Mouse (Mus musculus): ENCODE data around the gene Zfp3.
A peak's percentile ranks its signal among the peaks of the same experiment; 100 is the strongest.

Zfp3 gene

DNA sequence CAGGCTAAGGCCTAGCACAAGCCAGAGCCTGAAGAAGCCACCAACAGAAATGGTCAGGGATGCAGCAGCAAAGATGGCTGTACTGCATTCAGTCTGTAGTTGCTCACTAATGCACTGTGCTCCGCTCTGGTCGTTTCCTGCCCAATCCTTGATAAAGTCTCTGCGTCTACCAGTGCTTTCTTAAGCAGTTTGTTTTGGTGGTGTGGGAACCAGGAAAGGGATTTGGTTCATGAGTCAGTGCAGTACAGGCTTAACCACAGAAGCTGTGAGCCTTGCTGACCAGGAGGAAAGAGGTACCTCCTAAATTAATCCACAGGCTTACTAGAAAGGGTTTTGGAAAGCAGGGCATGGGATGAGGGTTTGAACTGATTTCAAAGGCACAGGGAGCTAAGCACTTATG lies 44.1 kb downstream of the Zfp3 start:
- DNase-seq, result no peak

GRCm38 (mm10) chr11:70809011-70809410 lies 45.0 kb downstream of the Zfp3 start:
- DNase-seq, result no peak

- DNase-seq, result no peak
Observed at GRCm38 (mm10) chr11:70811041-70811440, 47.0 kb downstream of the Zfp3 start.

GRCm38 (mm10) chr11:70811471-70812240 lies 47.6 kb downstream of the Zfp3 start:
- DNase-seq, result no peak

DNA sequence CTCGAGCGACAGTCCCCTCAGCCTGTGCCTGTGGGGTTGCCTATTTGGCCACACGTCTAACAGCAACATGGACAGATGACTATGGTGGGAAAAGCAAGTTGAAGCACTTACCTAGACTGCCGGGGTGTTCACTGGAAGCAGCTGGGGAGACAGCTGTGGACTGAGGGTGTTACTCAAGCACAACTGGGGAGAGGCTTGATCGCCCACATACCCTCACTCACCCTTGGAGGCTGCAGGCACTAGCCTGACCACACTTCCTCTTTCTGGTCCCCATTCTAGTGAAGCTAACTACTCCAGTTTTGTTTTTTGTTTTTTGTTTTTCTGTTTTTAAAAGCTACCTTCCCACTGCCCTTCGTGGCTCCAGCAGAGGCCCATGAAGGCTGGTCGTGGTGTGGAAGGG lies 48.4 kb downstream of the Zfp3 start, which contains the start of gene Scimp:
Gene Scimp (minus strand): TSS at position 222 of the 400 bp plus-strand sequence.
- peak in 1 of 2 experiments; percentile 21 for DNase-seq

GRCm38 (mm10) chr11:70815071-70815470 lies 51.1 kb downstream of the Zfp3 start:
- DNase-seq, result no peak

DNA sequence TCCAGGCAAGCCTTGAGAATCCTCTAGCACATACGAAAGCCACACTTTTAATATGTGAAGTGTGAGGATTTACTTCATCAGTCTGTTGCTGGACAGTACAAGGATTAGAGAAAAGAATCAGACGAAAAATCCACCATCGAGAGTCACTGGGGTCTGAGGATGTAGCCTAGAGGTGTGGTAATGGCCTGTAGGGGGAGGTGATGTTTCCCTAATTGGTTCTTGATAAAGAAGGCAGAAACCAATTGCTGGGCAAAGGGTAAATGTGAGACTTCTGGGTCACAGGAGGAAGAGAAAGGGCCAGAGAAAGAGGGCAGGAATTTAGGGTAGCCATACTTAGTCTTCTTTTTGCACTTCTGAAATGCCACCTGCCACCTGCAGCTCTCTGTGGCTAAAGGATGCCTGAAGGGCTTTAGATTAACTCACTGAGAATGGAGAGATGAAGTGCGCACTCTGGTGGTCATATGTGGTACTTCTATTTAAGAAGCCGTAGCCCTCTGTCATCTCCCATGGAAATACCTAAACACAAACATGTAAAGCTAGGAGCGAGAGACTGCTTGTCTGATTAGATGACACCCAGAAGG lies 51.6 kb downstream of the Zfp3 start:
- peak in 1 of 2 experiments; percentile 50 for DNase-seq

- no peak for DNase-seq
Observed at GRCm38 (mm10) chr11:70816770-70817169, 52.8 kb downstream of the Zfp3 start.

DNA sequence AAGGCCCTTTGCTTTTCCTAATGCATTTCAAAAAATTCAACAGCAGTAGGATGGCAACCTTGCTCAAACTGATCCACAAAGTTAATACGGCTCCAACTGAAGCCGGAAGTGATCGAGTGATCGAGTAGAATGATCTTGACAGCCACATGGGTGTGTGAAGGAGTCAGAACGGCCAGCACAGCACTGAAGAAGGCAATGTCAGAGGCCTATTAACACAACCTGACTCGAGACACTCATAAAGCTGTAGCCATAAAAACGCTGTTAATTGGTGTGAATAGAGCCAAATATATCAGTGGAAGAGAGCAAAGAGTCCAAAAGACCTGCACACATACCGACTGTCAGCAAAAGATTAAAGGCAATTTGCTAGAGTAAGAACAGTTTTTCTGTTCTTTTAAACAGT lies 56.1 kb downstream of the Zfp3 start:
- DNase-seq, result no peak

DNA sequence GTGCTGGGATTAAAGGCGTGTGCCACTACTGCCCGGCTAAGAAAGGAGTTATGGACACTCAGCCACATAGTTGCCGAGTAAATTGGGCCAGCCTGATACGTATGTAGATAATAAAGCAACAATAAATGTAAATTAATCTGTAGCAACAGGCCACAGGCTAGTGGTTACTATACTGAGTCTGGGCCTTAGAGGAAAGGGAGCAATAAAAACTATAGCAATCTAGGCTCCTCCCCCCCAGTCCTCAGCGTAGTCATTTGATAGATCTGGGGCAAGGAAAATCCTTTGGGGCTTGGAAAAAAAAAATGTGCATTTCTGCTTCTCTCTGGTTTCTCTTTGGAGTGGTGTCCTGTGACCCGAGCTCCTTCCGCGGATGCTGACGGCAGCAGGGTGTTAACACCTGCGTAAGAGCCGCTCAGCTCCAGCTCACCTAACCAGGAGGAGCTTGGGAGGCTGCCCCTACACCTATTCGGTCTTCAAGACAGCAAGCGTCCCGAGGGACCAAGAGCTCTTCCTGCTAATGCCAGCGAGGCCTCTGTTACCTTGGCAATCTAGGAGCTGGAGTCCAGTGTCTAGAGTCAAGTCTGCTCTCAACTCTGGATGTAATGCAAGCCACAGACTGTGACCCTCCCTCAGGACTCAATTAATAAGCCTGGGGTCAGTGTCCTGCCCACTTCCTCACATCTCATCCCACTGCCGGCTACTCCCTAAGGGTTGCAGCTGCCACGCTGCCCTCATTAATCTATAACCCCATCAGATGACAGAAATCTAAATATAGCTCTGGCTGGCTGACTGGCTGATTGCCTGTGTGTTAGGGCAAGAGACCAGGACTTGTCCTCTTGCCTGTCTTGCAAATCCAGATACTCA lies 58.0 kb downstream of the Zfp3 start:
- peak; percentile 36 to 56 for DNase-seq
